Mouse (Mus musculus) lung, adult 2 months (tissue): Measurements from ENCODE around the gene Immp2l.

Experiments used
- CTCF ChIP-seq: fragments of 200-500 bp; IDR thresholded peaks from 2 replicates; pipeline ENCODE4 v1.5.1; 2011; ENCODE audit warnings: mild to moderate bottlenecking, low read length, control low read depth; ENCODE audit not compliant: insufficient read depth
- POLR2A ChIP-seq: fragments of 200-500 bp; IDR thresholded peaks from 2 replicates; pipeline ENCODE4 v1.6.1; 2011; ENCODE audit warnings: low read depth, mild to moderate bottlenecking, control low read depth, low read length, borderline replicate concordance; ENCODE audit errors: extremely low read depth

DNA sequence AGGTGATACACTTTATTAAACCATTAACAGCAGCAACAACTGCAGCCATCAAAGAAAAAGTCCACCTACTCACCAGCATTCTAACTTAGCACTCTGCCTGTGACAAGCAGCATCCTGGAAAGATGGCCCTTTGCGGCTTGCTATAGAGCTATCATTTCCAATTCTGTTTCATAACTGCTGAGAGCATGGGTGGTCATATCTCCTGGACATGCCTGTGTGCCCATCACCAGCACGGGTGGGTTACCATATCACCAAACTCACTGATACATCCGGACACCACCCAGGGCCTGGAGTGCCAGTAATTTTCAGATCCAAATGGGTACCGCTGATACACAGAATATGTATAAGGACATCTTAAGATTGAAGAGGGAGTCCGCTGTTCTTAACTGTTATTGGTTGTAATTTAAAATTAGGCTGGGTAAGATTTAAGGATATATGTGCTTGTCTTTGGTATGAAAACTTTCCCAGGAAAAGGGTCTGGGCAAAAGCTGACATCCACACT, 459.3 kb downstream of the Immp2l start:
- TF ChIP-seq POLR2A (no peak), CTCF (no peak)
